Mouse (Mus musculus) neural tube, embryonic 11.5 days (tissue): ENCODE measurements around the gene Il6st. TPM values are rescaled to one million over a fixed set of nuclear protein-coding genes. Genes with fewer than 3 reads are reported as not detected.

Source experiments
- ATAC-seq: fragments of 200-750 bp; cut with Nextera tagmentation; 2 replicates; pipeline ENCODE4 v1.8.0; 2017; ENCODE audit warnings: moderate number of reproducible peaks, mild to moderate bottlenecking, moderate TSS enrichment, moderate library complexity; ENCODE audit not compliant: insufficient read depth, low FRiP score, low TSS enrichment
- DNase-seq: peaks from one replicate; pipeline ENCODE4 v3.0.0-alpha.2; 2015; ENCODE audit warnings: low spot score
- H3K27ac ChIP-seq: fragments of 300-500 bp; sonication (generic); 2 replicates; pipeline ENCODE4 v1.5.1; 2014; ENCODE audit warnings: low read depth, mild to moderate bottlenecking, low read length
- H3K27me3 ChIP-seq: fragments of 300-500 bp; sonication (generic); 2 replicates; pipeline ENCODE4 v1.6.1; 2014; ENCODE audit warnings: mild to moderate bottlenecking, low read length, mixed read lengths; ENCODE audit not compliant: control insufficient read depth, insufficient read depth
- H3K36me3 ChIP-seq: fragments of 300-500 bp; sonication (generic); 2 replicates; pipeline ENCODE4 v1.6.1; 2014; ENCODE audit warnings: mild to moderate bottlenecking, low read length, moderate library complexity, mixed read lengths; ENCODE audit not compliant: control insufficient read depth, insufficient read depth
- H3K4me1 ChIP-seq: fragments of 300-500 bp; sonication (generic); 2 replicates; pipeline ENCODE4 v1.6.1; 2014; ENCODE audit warnings: low read length, mixed read lengths; ENCODE audit not compliant: control insufficient read depth, insufficient read depth
- H3K4me2 ChIP-seq: fragments of 300-500 bp; sonication (generic); 2 replicates; pipeline ENCODE4 v1.6.1; 2014; ENCODE audit warnings: low read depth, mild to moderate bottlenecking, moderate library complexity
- H3K4me3 ChIP-seq: fragments of 300-500 bp; sonication (generic); 2 replicates; pipeline ENCODE4 v1.5.1; 2014; ENCODE audit warnings: low read depth, low read length
- H3K9ac ChIP-seq: fragments of 300-500 bp; sonication (generic); 2 replicates; pipeline ENCODE4 v1.6.1; 2014; ENCODE audit warnings: mild to moderate bottlenecking, low read length
- H3K9me3 ChIP-seq: fragments of 300-500 bp; sonication (generic); 2 replicates; pipeline ENCODE4 v1.6.1; 2016; ENCODE audit warnings: low read length; ENCODE audit not compliant: control insufficient read depth
- WGBS: fragments of 180-500 bp; shearing (Covaris S2); extraction: QIAGEN DNeasy Blood & Tissue Kit; methylation state at CpG from one replicate; pipeline ENCODE4 v1.1.7; 2014; 5-methylcytosine and 5-hydroxymethylcytosine counted together
- polyA plus RNA-seq: library from polyadenylated mRNA; unstranded; fragments of >200 nt; fragmentation: Nextera tagmentation; extraction: Ambion mirVana; gene quantifications from 2 replicates; pipeline ENCODE4 v1.2.1, GENCODE M21; 2014

Gene Il6st
- polyA plus RNA-seq, 1 experiment from 2014 or later = 33.1 TPM

GRCm38 (mm10) chr13:112458435-112459018 lies 5.3 kb upstream of the Il6st start:
- H3K9me3 ChIP-seq = no peaks in the 10 kb centered on the region
- WGBS = 93% methylated on average over 11 of the region's 11 CpGs
- H3K4me3 ChIP-seq = no peak overlapping the region
- no peak for ATAC-seq
- no peak overlapping the region for H3K27ac ChIP-seq
- H3K4me2 ChIP-seq = no peak overlapping the region
- no peak overlapping the region for H3K9ac ChIP-seq
- no peaks in the 10 kb centered on the region for H3K27me3 ChIP-seq
- no peak for DNase-seq
- H3K36me3 ChIP-seq = no peaks in the 10 kb centered on the region
- no peaks in the 10 kb centered on the region for H3K4me1 ChIP-seq

GRCm38 (mm10) chr13:112459956-112460355 lies 3.9 kb upstream of the Il6st start:
- DNase-seq (no peak), ATAC-seq (no peak)
- Histone ChIP-seq H3K36me3 (no peaks in the 10 kb centered on the region), H3K27ac (no peak overlapping the region), H3K27me3 (no peaks in the 10 kb centered on the region), H3K9me3 (no peaks in the 10 kb centered on the region), H3K4me2 (no peak overlapping the region), H3K9ac (no peak overlapping the region), H3K4me1 (no peaks in the 10 kb centered on the region), H3K4me3 (no peak overlapping the region)
- 83% methylated on average over 6 of the region's 6 CpGs for WGBS

- H3K27me3 ChIP-seq = no peaks in the 10 kb centered on the region
- H3K4me1 ChIP-seq = no peaks in the 10 kb centered on the region
- H3K27ac ChIP-seq = no peak overlapping the region
- H3K9ac ChIP-seq = no peak overlapping the region
- no peak overlapping the region for H3K4me3 ChIP-seq
- H3K4me2 ChIP-seq = no peak overlapping the region
- no peaks in the 10 kb centered on the region for H3K9me3 ChIP-seq
- WGBS = 36% methylated on average over 6 of the region's 6 CpGs
- no peak for ATAC-seq
- H3K36me3 ChIP-seq = no peaks in the 10 kb centered on the region
- DNase-seq = no peak
These were observed 1.4 kb upstream of the Il6st start for GRCm38 (mm10) chr13:112462411-112462987.

GRCm38 (mm10) chr13:112463337-112463802 lies 500 bp upstream of the Il6st start:
- peak overlapping the region; percentile 81 for H3K9ac ChIP-seq
- peak overlapping the region; percentile 80 for H3K4me3 ChIP-seq
- 0 out of 2 replicates have a peak overlapping the region, but pooled peaks have one; percentile 50 for H3K27ac ChIP-seq
- H3K27me3 ChIP-seq = no peaks in the 10 kb centered on the region
- H3K4me1 ChIP-seq = no peaks in the 10 kb centered on the region
- peak; percentile 75 for ATAC-seq
- H3K9me3 ChIP-seq = no peaks in the 10 kb centered on the region
- H3K4me2 ChIP-seq = peak overlapping the region; percentile 73
- 2% methylated on average over 17 of the region's 17 CpGs for WGBS
- H3K36me3 ChIP-seq = no peaks in the 10 kb centered on the region
- DNase-seq = no peak

GRCm38 (mm10) chr13:112464626-112465287 lies 887 bp downstream of the Il6st start:
- H3K9me3 ChIP-seq = no peaks in the 10 kb centered on the region
- ATAC-seq (no peak), DNase-seq (no peak)
- H3K27ac ChIP-seq = no peak overlapping the region; the same call in 1 of the 2 replicates
- 8% methylated on average over 18 of the region's 18 CpGs for WGBS
- peak overlapping the region; percentile 80 for H3K4me3 ChIP-seq
- H3K4me2 ChIP-seq = peak overlapping the region; percentile 73
- H3K9ac ChIP-seq = peak overlapping the region; percentile 81
- no peaks in the 10 kb centered on the region for H3K4me1 ChIP-seq
- H3K27me3 ChIP-seq = no peaks in the 10 kb centered on the region
- H3K36me3 ChIP-seq = no peaks in the 10 kb centered on the region

- WGBS = 71% methylated on average over 2 of the region's 2 CpGs
- H3K4me3 ChIP-seq = no peak overlapping the region
These were observed 1.7 kb downstream of the Il6st start for GRCm38 (mm10) chr13:112465585-112465984.

GRCm38 (mm10) chr13:112466136-112466945 lies 2.5 kb downstream of the Il6st start:
- 89% methylated on average over 19 of the region's 19 CpGs for WGBS
- H3K4me3 ChIP-seq = no peak overlapping the region
- no peak overlapping the region for H3K9ac ChIP-seq
- no peaks in the 10 kb centered on the region for H3K9me3 ChIP-seq
- no peak for DNase-seq
- H3K27ac ChIP-seq = no peak overlapping the region
- no peak for ATAC-seq
- H3K4me1 ChIP-seq = no peaks in the 10 kb centered on the region
- H3K4me2 ChIP-seq = no peak overlapping the region
- H3K27me3 ChIP-seq = no peaks in the 10 kb centered on the region
- no peaks in the 10 kb centered on the region for H3K36me3 ChIP-seq

More at GRCm38 (mm10) chr13:112465585-112465984, 1.7 kb downstream of the Il6st start:
- no peak for ATAC-seq
- no peak overlapping the region for H3K9ac ChIP-seq
- H3K9me3 ChIP-seq = no peaks in the 10 kb centered on the region
- H3K27me3 ChIP-seq = no peaks in the 10 kb centered on the region
- no peak overlapping the region for H3K27ac ChIP-seq
- no peak for DNase-seq
- peak overlapping the region; percentile 24; the same call in 1 of the 2 replicates for H3K4me2 ChIP-seq
- no peaks in the 10 kb centered on the region for H3K4me1 ChIP-seq
- no peaks in the 10 kb centered on the region for H3K36me3 ChIP-seq

- Histone ChIP-seq H3K36me3 (no peaks in the 10 kb centered on the region), H3K27ac (no peak overlapping the region), H3K27me3 (no peaks in the 10 kb centered on the region), H3K9ac (no peak overlapping the region), H3K4me2 (no peak overlapping the region), H3K4me3 (no peak overlapping the region), H3K9me3 (no peaks in the 10 kb centered on the region), H3K4me1 (no peaks in the 10 kb centered on the region)
- WGBS = 86% methylated on average over 3 of the region's 3 CpGs
- DNase-seq = no peak
- no peak for ATAC-seq
These were observed 3.0 kb downstream of the Il6st start for GRCm38 (mm10) chr13:112466946-112467255.
